Mouse (Mus musculus) heart, adult 11 months (tissue): ENCODE measurements around the gene Gm33543.

Experiments used
- DNase-seq: peaks from one replicate; pipeline ENCODE4 v3.0.0; 2022

The Gm33543 gene

GRCm38 (mm10) chr10:95774856-95775255 lies 67.9 kb downstream of the Gm33543 start:
- DNase-seq, result peak; percentile 91

GRCm38 (mm10) chr10:95774001-95774628 lies 68.6 kb downstream of the Gm33543 start:
- DNase-seq, result peak; percentile 95
